Mouse (Mus musculus) lung, embryonic 15.5 days (tissue): ENCODE measurements around the gene Pld2. TPM values are rescaled to one million over a fixed set of nuclear protein-coding genes. Genes with fewer than 3 reads are reported as not detected.

ENCODE experiments used
- ATAC-seq: fragments of 200-750 bp; cut with Nextera tagmentation; 2 replicates; pipeline ENCODE4 v1.8.0; 2017; ENCODE audit warnings: moderate number of reproducible peaks, borderline replicate concordance; ENCODE audit not compliant: low FRiP score, low TSS enrichment; ENCODE audit errors: extremely low read depth
- H3K27ac ChIP-seq: fragments of 300-500 bp; sonication (generic); 2 replicates; pipeline ENCODE4 v1.5.1; 2015; ENCODE audit warnings: moderate library complexity, mild to moderate bottlenecking, inconsistent platforms
- H3K27me3 ChIP-seq: fragments of 300-500 bp; sonication (generic); 2 replicates; pipeline ENCODE4 v1.6.1; 2015; ENCODE audit warnings: inconsistent platforms
- H3K36me3 ChIP-seq: fragments of 300-500 bp; sonication (generic); 2 replicates; pipeline ENCODE4 v1.6.1; 2015; ENCODE audit warnings: inconsistent platforms
- H3K4me1 ChIP-seq: fragments of 300-500 bp; sonication (generic); 2 replicates; pipeline ENCODE4 v1.6.1; 2015; ENCODE audit warnings: inconsistent platforms
- H3K4me2 ChIP-seq: fragments of 300-500 bp; sonication (generic); 2 replicates; pipeline ENCODE4 v1.6.1; 2015; ENCODE audit warnings: inconsistent platforms, mild to moderate bottlenecking, moderate library complexity
- H3K4me3 ChIP-seq: fragments of 300-500 bp; sonication (generic); 2 replicates; pipeline ENCODE4 v1.5.1; 2015; ENCODE audit warnings: mild to moderate bottlenecking, inconsistent platforms
- H3K9ac ChIP-seq: fragments of 300-500 bp; sonication (generic); 2 replicates; pipeline ENCODE4 v1.6.1; 2015; ENCODE audit warnings: inconsistent platforms
- H3K9me3 ChIP-seq: fragments of 300-500 bp; sonication (generic); 2 replicates; pipeline ENCODE4 v1.6.1; 2016; ENCODE audit warnings: inconsistent platforms
- WGBS: fragments of 180-500 bp; shearing (Covaris S2); methylation state at CpG from one replicate; pipeline ENCODE4 v1.1.7; 2015; 5-methylcytosine and 5-hydroxymethylcytosine counted together
- polyA plus RNA-seq: library from polyadenylated mRNA; unstranded; fragments of >200 nt; fragmentation: Nextera tagmentation; extraction: Ambion mirVana; gene quantifications from 2 replicates; pipeline ENCODE4 v1.2.1, GENCODE M21; 2015

Pld2 gene
- polyA plus RNA-seq, 1 experiment from 2014 or later = 8.9 TPM

- WGBS = 65% methylated on average over 4 of the region's 4 CpGs
- no peaks in the 10 kb centered on the region for H3K27me3 ChIP-seq
- peaks cover 15% of the 10 kb centered on the region for H3K36me3 ChIP-seq
- H3K4me3 ChIP-seq = no peak overlapping the region
- no peak overlapping the region for H3K4me2 ChIP-seq
- H3K9ac ChIP-seq = no peak overlapping the region
- no peak for ATAC-seq
- H3K9me3 ChIP-seq = no peaks in the 10 kb centered on the region
- H3K4me1 ChIP-seq = no peaks in the 10 kb centered on the region; the same call in 1 of the 2 replicates
- H3K27ac ChIP-seq = no peak overlapping the region
Observed at GRCm38 (mm10) chr11:70596094-70596493, 56.2 kb downstream of the Pld2 start.

- H3K4me1 ChIP-seq = no peaks in the 10 kb centered on the region; the same call in 1 of the 2 replicates
- peaks cover 15% of the 10 kb centered on the region for H3K36me3 ChIP-seq
- H3K9me3 ChIP-seq = no peaks in the 10 kb centered on the region
- H3K27ac ChIP-seq = no peak overlapping the region
- no peak overlapping the region for H3K4me2 ChIP-seq
- no peaks in the 10 kb centered on the region for H3K27me3 ChIP-seq
- 78% methylated on average over 6 of the region's 6 CpGs for WGBS
- H3K4me3 ChIP-seq = no peak overlapping the region
- ATAC-seq = no peak
- no peak overlapping the region for H3K9ac ChIP-seq
Observed at GRCm38 (mm10) chr11:70597301-70597700, 57.4 kb downstream of the Pld2 start.

GRCm38 (mm10) chr11:70598451-70598953, 58.6 kb downstream of the Pld2 start:
- WGBS = 87% methylated on average over 9 of the region's 9 CpGs
- no peaks in the 10 kb centered on the region for H3K9me3 ChIP-seq
- H3K4me1 ChIP-seq = no peaks in the 10 kb centered on the region; the same call in 1 of the 2 replicates
- H3K4me3 ChIP-seq = no peak overlapping the region
- no peak overlapping the region for H3K4me2 ChIP-seq
- no peaks in the 10 kb centered on the region for H3K27me3 ChIP-seq
- H3K9ac ChIP-seq = no peak overlapping the region
- no peak overlapping the region for H3K27ac ChIP-seq
- no peak for ATAC-seq
- H3K36me3 ChIP-seq = peaks cover 18% of the 10 kb centered on the region

- WGBS = 52% methylated on average over 14 of the region's 14 CpGs
- no peak for ATAC-seq
- H3K27me3 ChIP-seq = no peaks in the 10 kb centered on the region
Observed at GRCm38 (mm10) chr11:70605024-70605566, 65.2 kb downstream of the Pld2 start.

GRCm38 (mm10) chr11:70606717-70607116, 66.9 kb downstream of the Pld2 start:
- peaks cover 55% of the 10 kb centered on the region for H3K36me3 ChIP-seq
- no peak overlapping the region for H3K27ac ChIP-seq

More at GRCm38 (mm10) chr11:70605024-70605566, 65.2 kb downstream of the Pld2 start:
- no peak overlapping the region for H3K4me3 ChIP-seq
- H3K4me1 ChIP-seq = no peaks in the 10 kb centered on the region
- no peak overlapping the region for H3K27ac ChIP-seq
- no peak overlapping the region for H3K4me2 ChIP-seq
- peaks cover 52% of the 10 kb centered on the region for H3K36me3 ChIP-seq
- no peaks in the 10 kb centered on the region for H3K9me3 ChIP-seq
- no peak overlapping the region for H3K9ac ChIP-seq

GRCm38 (mm10) chr11:70607611-70608010, 67.7 kb downstream of the Pld2 start:
- Histone ChIP-seq H3K27me3 (no peaks in the 10 kb centered on the region), H3K27ac (no peak overlapping the region), H3K4me2 (no peak overlapping the region), H3K36me3 (peaks cover 58% of the 10 kb centered on the region), H3K4me3 (no peak overlapping the region), H3K4me1 (no peaks in the 10 kb centered on the region), H3K9me3 (no peaks in the 10 kb centered on the region), H3K9ac (no peak overlapping the region)
- no peak for ATAC-seq
- WGBS = 86% methylated on average over 9 of the region's 9 CpGs

More at GRCm38 (mm10) chr11:70606717-70607116, 66.9 kb downstream of the Pld2 start:
- no peaks in the 10 kb centered on the region for H3K4me1 ChIP-seq
- no peaks in the 10 kb centered on the region for H3K9me3 ChIP-seq
- 69% methylated on average over 12 of the region's 12 CpGs for whole genome bisulfite sequencing
- no peak overlapping the region for H3K9ac ChIP-seq
- ATAC-seq = no peak
- no peak overlapping the region for H3K4me2 ChIP-seq
- H3K27me3 ChIP-seq = no peaks in the 10 kb centered on the region
- no peak overlapping the region for H3K4me3 ChIP-seq

Other genes starting within 250 kb of the Pld2 start
- gene Alox12e, start 217.4 kb upstream of the Pld2 start, polyA plus RNA-seq = 0.34 and 1.7 TPM in 2 replicates
- gene Alox15, start 188.0 kb upstream of the Pld2 start, polyA plus RNA-seq = 0.45 and 0.93 TPM in 2 replicates
- 38.1 and 38.2 TPM in 2 replicates for gene Pelp1, start 130.0 kb upstream of the Pld2 start, polyA plus RNA-seq
- 15.3 and 19.3 TPM in 2 replicates for gene Arrb2, start 107.4 kb upstream of the Pld2 start, polyA plus RNA-seq
- gene Med11, start 88.1 kb upstream of the Pld2 start, polyA plus RNA-seq = 40.5 and 43.1 TPM in 2 replicates
- gene Zmynd15, start 80.6 kb upstream of the Pld2 start, polyA plus RNA-seq = 0.45 and 0.73 TPM in 2 replicates
- gene Cxcl16, start 80.1 kb upstream of the Pld2 start, polyA plus RNA-seq = 6.3 and 7.3 TPM in 2 replicates
- 1.2 and 1.8 TPM in 2 replicates for gene Tm4sf5, start 34.8 kb upstream of the Pld2 start, polyA plus RNA-seq
- gene Vmo1, start 25.4 kb upstream of the Pld2 start, polyA plus RNA-seq = 1.0 and 1.2 TPM in 2 replicates
- 0.62 and 0.86 TPM in 2 replicates for gene Gltpd2, start 20.9 kb upstream of the Pld2 start, polyA plus RNA-seq
- 771 and 802 TPM in 2 replicates for gene Psmb6, start 14.7 kb upstream of the Pld2 start, polyA plus RNA-seq
- not detected in 2 replicates for gene Gm40193, start 7.1 kb upstream of the Pld2 start, polyA plus RNA-seq
- gene Mink1, start 22.8 kb downstream of the Pld2 start, polyA plus RNA-seq = 8.6 and 10.8 TPM in 2 replicates
- not detected in 2 replicates for gene 4930544D05Rik, start 75.8 kb downstream of the Pld2 start, polyA plus RNA-seq
- gene Chrne, start 79.2 kb downstream of the Pld2 start, polyA plus RNA-seq = 0.26 TPM in 1 of 2 replicates, not detected in the other
- 0.37 and 0.38 TPM in 2 replicates for gene Gp1ba, start 99.1 kb downstream of the Pld2 start, polyA plus RNA-seq
- 101 and 119 TPM in 2 replicates for gene Rnf167, start 107.2 kb downstream of the Pld2 start, polyA plus RNA-seq
- 150 and 162 TPM in 2 replicates for gene Slc25a11, start 107.4 kb downstream of the Pld2 start, polyA plus RNA-seq
- 1,970 and 2,089 TPM in 2 replicates for gene Pfn1, start 114.6 kb downstream of the Pld2 start, polyA plus RNA-seq
- gene Eno3, start 117.1 kb downstream of the Pld2 start, polyA plus RNA-seq = 27.9 and 33.3 TPM in 2 replicates
- 170 TPM in 2 replicates for gene Spag7, start 129.4 kb downstream of the Pld2 start, polyA plus RNA-seq
- gene Camta2, start 148.0 kb downstream of the Pld2 start, polyA plus RNA-seq = 11.8 and 12.8 TPM in 2 replicates
- 1.0 and 1.5 TPM in 2 replicates for gene Inca1, start 160.1 kb downstream of the Pld2 start, polyA plus RNA-seq
- gene Kif1c, start 160.5 kb downstream of the Pld2 start, polyA plus RNA-seq = 4.7 and 4.8 TPM in 2 replicates
- gene Zfp3, start 224.1 kb downstream of the Pld2 start, polyA plus RNA-seq = 4.6 and 5.4 TPM in 2 replicates